Mouse (Mus musculus) adrenal gland, adult 18-20 months (tissue): ENCODE results near the gene R3hdm2. TPM values are rescaled to one million over a fixed set of nuclear protein-coding genes. Genes with fewer than 3 reads are reported as not detected.

ENCODE experiments used
- DNase-seq, 2 experiments: peaks; one replicate each; pipeline ENCODE4 v3.0.0; 2021 to 2022; ENCODE audit warnings: low spot score in 2 of 2
- total RNA-seq, 2 experiments: library from RNA; stranded (reverse); gene quantifications; 1 replicate in 1 of 2; 2 replicates in 1 of 2; pipeline ENCODE4 v1.2.3; 2021

The R3hdm2 gene
- total RNA-seq, 2 experiments from 2014 or later = 104 to 117 TPM

DNA sequence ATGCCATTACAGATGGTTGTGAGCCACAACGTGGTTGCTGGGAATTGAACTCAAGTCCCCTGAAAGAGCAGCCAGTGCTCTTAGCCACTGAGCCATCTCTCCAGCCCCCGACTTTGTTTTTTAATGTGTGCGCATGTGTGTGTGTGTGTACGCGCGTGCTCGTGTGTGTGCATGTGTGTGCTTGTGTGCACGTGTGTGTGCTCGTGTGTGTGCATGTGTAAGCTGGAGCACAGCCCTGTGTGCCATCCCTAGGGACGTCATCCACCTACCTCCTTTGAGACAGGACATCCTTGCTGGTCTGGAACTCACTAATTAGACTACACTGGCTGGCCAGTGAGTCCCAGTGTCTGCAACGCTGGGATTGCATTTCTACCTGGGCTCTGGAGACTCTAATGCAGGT is 27.4 kb upstream of the R3hdm2 start:
- DNase-seq = no peak

DNA sequence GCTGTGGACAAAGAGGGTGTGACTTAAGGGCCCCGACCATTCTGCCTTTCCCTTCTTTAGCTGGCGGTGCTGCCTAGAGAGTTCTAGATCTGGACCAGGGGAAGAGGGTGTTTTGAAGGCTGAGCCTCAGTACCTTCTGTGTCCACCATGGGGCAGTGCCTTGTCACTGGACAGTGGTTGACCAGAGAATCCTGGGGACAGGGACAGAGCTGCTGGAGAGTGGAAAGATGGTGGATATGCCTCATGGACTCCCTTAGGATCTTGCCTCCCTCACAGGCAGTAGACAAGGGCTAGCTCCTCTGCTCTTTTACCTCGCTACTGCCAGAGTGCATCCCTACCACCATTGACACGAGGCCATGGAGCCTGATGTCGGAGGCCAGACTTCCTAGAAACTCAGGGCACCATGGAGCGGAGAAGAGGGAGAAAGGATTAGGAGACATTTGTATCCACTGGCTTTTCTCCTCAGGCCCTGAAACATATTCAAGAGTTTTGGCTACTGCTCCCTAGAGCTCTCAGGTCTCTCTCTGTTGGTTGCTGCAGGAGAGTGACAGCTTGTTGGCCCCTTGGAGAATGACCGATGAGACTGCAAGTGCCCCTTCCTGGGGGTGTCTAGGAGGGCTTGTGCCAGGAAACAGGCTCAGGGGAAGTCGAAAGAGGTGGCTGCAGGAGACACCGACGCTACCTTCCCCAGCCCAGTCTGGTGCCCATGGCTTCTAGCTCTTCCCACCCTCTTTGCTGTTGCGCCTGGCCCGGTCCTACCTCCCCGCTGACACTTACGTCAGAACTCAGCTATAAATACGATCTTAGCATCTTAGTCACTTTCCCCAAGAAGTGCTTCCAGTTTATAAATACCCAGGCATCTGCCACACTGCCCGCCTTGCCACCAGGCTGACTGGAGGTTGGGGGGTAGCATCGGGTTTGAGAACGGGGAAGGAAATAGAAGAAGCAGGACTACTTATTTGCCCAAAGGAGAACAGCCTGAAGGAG is 25.9 kb upstream of the R3hdm2 start, which contains the start of gene Inhbe:
Inhbe (minus strand) TSS at position 503 of the 987 bp plus-strand sequence.
- no peak for DNase-seq

DNA sequence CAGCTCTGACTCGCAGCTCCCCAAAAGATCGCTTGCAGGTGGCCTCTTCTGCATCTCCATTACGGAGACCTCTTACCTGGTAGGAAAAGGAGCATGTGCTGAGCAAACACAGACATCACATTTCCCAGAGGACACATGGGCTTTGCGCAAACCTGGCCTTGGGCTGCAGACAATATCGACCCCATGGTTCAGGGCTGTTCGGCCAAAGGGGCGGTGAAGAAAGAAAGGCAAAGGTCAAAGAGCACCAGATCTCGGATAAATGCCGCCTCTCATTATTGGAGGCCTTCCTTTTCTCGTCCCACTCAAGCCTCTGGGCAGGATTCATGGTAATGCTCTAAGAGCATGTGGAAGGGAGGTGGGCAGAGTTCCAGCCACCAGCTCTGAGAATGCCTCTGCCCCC is 24.8 kb upstream of the R3hdm2 start:
- no peak for DNase-seq

DNA sequence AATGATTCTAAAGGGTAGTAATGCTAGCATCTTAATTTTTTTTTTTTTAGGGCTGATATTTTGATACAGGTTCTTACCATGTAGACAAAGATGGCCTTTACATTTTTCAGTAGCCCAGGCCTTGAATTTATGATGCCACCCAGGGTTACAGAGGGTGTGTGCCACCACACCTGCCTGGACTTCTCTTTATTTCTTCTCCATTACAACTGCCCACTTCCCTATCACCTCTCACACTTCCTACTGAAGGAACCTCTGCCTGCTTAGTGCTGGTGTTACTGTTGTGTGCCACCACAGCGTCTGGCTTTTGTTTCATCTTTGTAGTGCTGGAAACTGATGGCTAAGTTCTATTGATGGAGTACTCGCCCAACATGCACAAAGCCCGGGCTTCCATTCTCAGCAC is 19.4 kb upstream of the R3hdm2 start:
- DNase-seq = no peak

DNA sequence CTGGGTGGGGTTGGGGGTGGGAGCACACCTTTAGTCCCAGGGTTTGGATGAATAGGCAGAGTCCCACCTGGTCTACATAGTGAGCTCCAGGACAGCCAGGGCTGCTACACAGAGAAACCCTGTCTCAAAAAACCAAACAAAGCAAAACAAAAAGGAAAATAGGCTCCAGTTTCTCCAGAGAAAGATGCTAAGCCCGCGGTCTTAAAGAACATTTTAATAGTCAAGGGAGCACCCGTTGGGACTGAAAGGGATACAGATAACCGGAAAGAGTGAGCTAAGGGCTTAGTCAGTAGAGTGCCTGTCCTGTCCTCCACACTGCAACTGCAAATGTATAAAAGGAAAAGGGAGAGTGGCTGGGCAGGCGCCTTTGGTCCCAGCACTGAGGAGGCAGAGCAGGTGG is 13.0 kb upstream of the R3hdm2 start:
- no peak for DNase-seq

DNA sequence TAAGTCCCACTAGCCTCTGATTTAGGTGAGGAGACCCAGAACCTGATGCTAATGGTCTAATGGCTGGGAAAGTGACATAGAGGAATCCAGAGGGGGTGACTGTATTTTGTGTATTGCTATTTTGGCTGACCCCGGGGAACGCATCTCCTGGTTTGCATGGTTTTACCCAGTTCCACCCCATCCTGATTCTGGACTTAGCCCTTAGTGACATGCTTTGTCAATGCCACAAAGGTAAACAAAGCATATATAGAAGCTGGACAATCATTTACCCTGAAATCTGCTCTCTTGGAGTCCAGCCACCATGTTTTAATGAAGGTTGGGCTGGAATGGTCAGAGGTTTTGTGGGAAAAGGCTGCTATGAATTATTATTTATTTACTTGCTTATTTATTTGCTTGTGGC is 11.9 kb upstream of the R3hdm2 start:
- no peak for DNase-seq

DNA sequence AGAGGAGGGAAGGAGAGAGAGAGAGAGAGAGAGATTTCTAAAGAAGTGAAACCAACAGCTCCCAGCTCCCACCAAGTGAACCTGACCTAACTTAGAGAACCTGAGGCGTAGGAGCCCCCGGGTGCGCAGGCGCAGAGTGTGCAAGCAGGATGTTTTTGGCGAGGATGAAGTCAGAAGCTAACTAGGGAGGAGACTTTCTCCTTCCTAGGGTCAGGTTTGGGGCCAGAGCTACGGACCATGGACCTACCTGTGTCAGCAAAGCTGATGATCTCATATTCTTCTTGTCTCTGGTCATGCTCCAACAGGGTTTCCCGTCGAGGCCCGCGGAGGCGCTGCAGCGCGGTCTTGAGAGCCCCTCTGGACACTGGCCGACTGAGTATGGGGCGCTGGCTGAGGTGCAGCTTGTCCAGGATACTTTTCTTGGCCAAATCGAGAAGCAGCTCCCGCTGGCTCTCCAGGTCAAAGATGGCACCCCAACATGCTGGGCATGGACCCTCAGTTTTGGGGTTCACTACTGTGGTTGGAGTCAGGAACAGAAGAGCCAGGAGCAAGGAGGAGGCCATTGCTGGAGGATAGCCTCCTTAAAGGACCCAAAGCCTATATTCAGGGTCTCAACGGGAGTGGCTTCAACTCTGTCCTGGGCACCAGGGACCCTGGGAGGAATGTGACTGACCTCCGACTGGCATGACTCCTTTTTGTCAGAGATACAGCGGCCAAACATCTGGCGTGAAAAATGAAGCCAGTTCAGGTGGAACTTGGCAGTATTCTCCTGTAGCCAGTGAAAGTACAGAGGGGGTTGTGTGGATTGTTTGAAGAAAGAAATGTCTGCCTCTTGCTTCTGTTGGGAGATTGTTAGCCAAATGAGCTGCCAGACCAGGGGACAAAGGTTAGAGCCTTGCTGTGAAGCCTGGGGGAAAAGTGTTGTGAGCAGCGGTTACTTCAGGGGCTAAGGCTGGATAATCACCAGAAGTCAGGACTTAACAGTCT is 10.0 kb upstream of the R3hdm2 start, which contains the start of gene Inhbc:
Inhbc (minus strand) TSS at position 598 of the 987 bp plus-strand sequence.
- DNase-seq = no peak

DNA sequence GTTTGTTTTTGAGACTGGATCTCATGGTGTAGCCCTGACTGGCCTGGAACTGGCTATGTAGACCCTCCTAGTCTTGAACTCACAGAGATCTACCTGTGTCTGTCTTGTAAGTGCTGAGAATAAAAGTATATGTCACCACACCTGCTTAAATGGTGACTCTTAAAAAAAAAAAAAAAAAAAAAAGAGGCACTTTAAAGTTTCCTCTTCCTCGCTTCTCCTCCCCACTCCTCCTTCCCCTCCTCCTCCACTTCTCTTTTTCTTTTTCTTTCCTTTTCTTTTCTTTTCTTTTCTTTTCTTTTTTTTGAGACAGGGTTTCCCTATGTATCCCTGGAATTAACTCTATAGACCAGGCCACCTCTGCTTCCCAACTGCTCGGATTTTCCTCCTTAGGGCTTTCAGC is 9.1 kb upstream of the R3hdm2 start:
- DNase-seq = no peak

DNA sequence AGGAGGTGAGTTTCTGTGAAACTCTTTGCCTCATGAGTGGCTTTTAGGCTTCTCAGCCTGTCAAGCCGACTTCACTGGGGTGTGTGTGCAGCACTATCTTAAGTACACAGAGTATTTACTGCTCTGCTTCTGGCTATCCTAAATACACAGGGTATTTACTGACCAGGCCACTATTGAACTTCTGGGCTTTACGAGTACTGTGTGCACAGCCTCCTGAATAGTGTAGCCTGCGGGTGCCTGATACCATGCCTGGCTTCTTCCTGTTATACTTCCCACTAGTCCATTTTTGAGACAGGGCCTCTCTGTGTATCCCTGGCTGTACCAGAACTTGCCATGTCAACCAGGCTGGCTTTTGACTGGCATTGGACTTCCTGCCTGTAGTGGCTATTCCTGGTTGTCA is 2.4 kb upstream of the R3hdm2 start:
- no peak for DNase-seq

DNA sequence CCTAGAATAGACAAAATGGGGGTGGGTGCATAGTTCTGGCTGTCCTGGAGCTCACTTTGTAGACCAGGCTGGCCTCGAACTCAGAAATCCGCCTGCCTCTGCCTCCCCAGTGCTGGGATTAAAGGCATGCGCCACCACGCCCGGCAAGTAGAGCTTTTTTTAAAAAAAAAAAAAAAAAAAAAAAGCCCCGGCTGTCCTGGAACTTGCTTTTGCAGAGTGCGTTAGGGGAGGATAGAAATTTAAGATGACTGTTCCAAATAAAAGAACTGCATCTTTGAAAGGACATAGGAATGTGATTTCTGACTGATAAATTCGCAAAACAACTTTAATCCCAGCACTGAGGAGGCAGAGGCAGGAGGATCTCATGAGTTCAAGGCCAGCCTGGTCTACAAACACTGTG is 473 bp upstream of the R3hdm2 start:
- no peak for DNase-seq

DNA sequence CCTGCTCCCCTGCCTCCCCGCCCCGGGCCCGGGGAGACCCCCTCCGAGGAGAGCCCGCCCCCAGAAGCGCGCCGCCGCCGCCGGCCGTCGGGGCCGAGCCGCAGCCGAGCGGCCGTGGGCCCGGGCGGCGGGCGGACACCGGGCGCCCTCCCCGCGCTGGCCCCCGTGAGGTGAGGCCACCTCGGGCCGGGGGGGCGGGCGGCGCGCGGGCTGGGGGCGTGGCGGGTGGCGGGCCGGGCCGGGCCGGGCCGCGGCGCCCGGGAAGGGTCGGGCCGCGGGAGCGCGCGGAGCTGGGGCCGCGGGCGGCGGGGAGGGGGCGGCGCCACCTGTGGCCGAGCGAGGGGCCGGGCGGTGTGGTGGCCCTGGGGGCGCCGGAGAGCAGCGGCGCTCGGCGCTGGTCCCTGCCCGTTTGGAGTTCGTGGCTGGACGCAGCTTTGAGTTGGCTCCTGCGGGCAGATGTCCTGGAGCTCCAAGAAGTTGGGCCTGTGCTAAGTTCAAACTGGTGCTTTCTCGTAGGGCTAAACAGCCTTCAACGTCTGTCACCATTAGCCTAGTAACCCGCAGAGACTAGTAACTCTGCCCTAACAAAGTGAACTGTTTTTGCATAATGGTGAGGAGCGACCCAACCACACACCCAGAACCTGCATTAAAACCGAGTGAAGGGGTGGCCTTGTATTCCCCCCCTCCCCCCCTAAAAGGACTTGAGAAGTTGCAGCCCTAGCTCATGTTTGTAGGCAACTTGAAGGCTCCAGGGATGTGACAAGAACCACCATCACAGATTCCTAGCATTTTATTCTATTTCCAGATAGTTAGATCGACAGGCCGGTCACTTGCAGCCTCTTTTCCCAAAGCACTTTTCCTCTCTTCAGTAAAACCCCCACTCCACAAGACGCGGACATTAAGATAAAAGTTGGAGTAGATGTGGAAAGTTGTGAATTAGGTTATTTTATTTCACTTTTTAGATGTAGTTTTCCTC is 928 bp downstream of the R3hdm2 start:
- DNase-seq = peak; percentile 67 to 73

DNA sequence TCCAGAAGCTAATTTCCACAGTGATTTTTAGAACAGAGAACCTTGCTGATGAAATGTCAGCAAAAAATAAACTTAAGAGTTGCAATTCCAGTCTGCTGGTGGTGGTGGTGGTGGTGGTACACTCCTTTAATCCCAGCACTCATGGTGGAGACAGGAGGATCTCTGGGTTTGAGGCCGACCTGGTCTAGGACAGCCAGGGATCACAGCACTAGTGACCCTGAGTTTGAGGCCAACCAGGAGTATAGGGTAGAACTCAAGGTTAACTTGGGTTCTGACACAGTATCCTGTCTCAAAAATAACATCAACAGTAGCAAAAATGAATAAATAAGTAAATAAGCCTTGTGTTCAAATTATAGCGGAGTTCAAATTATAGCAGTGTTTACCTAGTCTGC is 1.6 kb downstream of the R3hdm2 start:
- DNase-seq = no peak

DNA sequence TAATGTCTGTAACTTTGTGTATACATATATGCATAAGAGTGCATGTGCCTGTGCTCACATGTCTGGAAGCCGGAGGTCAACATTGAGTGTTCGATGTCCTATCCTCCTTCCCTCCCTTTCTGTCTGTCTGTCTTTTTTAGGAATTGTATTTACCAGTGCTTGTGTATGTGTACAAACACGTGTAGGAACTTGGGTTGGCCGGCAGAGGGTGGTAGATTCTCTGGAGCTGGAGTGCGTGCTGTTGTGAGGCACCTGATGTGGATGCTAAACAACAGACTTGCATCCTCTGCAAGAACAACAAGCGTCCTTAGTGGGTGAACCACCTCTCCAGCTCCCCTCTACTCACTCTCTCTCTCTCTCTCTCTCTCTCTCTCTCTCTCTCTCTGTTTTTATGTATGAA is 11.6 kb downstream of the R3hdm2 start:
- DNase-seq = no peak

DNA sequence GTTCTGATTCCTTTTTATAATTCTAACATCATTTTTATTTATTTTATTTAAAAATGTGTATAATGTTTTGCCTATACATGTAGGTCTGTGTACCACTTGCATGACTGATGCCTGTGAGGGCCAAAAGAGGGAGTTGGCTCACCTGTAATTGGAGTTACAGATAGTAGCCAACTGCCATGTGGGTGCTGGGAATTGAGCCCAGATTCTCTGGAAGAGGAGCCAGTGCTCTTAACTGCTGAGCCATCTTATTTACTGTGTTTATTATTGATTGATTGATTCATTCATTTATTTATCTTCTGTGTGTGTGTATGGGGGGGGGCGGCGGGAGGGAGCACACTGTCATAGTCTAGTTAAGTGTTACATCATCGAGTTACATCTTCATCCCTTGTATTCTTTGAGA is 24.6 kb downstream of the R3hdm2 start:
- DNase-seq = no peak

DNA sequence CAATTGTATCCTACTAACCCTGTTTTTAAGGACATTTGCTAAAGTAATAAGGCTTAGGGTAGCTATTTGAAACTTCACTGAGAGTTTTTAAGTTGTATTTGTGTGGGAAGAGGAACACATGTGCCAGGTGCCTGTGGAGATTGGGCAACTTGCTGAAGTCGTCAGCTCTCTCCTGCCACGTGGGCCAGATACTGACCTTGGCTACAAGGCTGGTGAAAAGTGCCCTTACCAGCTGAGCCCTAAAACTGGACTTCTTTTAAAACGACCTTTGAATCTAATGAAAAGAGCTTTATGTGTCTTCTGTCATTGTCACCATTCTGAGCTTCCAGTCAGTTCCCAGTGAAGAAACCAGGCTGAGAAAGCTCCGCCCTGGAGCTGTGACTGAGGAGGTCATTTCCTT is 27.3 kb downstream of the R3hdm2 start:
- no peak for DNase-seq

DNA sequence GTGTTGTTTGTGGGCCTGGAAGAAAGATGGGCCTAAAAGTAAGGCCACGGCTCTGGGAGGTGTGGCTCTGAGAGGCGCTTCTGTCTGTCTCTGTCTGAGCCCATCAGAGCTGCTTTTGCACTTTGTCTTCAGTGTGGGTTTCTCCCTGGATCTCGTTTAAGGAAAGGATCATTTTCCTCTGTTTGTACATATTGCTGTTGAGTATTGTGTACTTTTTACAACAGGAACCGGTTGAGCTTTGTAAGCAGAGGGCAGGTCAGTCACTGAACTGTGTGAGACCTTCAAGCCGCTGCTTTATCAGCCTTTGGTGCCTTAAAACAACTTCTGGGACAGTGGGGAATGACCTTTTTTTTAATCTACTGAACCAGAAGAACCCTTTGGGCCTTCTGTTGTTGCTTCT is 32.0 kb downstream of the R3hdm2 start:
- no peak for DNase-seq

DNA sequence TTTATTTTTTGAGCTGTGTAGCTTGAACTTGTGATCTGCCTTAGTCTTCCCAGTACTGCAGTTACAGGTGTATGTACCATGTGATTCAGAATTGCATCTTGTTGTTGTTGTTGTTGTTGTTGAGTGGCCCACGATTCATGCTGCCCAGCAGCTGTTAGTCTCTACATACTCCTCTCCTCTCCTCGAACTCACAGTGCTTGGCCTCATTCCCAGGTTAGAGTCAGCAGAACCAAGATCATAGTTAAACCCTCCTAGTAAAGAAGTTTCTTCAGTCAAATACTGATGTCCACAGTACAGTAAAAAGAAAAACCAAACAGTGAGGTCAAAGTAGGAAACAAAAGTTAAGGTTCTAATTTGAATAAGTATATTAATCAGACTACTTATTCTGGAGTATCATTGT is 32.6 kb downstream of the R3hdm2 start:
- DNase-seq = no peak

DNA sequence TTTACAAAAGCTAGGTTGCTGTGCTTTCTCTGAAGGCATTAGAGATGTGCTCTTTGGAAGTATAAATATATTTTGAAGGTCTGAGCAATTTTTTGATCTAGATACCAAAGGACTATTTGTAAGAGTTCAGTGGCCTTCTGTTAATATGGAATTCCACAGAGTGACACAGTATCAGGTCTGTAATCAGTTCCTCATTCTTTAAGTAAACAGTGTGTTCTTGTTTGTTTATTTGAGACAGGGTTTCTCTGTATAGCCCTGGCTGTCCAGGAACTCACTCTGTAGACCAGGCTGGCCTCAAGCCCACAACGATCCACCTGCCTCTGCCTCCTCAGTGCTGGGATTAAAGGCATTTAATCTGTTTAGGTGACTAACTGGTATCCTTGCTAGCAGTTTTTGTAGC is 33.5 kb downstream of the R3hdm2 start:
- DNase-seq = no peak

DNA sequence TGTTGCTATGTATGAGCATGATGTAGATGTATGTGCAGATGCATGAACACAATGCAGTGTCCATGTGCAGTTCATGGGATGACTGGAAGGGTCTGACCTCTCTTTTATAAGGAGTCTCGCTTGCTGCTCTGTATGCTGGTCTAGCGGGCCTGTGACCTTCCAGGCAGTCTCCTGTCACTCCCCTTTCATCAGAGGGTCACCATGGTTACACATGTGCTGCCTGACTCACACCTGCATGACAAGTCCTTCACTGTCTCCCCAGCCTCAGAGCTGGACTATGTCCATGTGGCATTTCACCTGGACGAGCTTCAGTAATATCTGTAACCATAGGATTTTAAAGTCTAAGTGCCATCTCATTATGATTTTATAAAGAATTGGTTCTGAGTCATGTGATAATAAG is 34.0 kb downstream of the R3hdm2 start:
- DNase-seq = no peak

DNA sequence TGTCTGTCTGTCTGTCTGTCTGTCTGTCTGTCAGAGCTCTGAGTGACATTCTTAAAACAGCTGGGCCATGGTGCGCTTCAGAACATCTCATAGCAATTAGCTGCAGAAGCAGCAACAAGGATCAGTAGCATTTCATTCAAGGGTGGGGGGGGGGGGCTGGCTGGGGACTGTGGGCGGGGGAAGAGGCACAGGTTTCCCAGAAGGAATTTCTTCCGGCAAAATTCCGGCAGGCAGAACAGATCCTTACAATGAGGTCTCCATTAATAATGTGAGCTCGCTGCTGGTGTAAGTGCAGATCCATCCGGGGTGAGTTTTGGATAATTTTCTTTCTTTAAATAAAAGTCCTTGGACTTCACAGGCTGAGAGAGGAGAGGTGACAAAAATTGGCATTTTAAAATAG is 40.0 kb downstream of the R3hdm2 start:
- DNase-seq = no peak
